Mouse (Mus musculus): Measurements from ENCODE around the gene Bcl11a. TPM values are rescaled to one million over a fixed set of nuclear protein-coding genes. Genes with fewer than 3 reads are reported as not detected.
A peak's percentile ranks its signal among the peaks of the same experiment; 100 is the strongest.

Bcl11a gene
- total and polyA plus RNA-seq, 3 experiments = 37.0 to 112 (median 83.8) TPM

- Histone ChIP-seq H3K27ac (ENCODE audit: control insufficient read depth, low read depth, low read length) (no peak overlapping the region), H3K79me2 (ENCODE audit: control insufficient read depth, insufficient read depth, low read length, poor library complexity) (peaks cover 86% of the 10 kb centered on the region), H3K36me3 (ENCODE audit: control insufficient read depth in 1 of 2, insufficient read depth in 2 of 2, low read length in 2 of 2) (peaks cover 67 to 74% of the 10 kb centered on the region in 2 experiments), H3K9me3 (replicated peaks; ENCODE audit: insufficient read depth, low read length) (no peaks in the 10 kb centered on the region), H3K4me1 (ENCODE audit: control insufficient read depth in 1 of 2, insufficient read depth in 2 of 2, low read length in 2 of 2) (peaks cover 12 to 19% of the 10 kb centered on the region in 2 experiments), H3K4me3 (ENCODE audit: control insufficient read depth in 1 of 2, insufficient read depth in 1 of 2, low read depth in 2 of 2, low read length in 2 of 2) (no peak overlapping the region), H3K27me3 (ENCODE audit: control insufficient read depth in 1 of 2, insufficient read depth in 2 of 2, low read length in 2 of 2) (no peaks in the 10 kb centered on the region), H3K9ac (ENCODE audit: control insufficient read depth, low read depth, low read length, poor library complexity, severe bottlenecking) (no peak overlapping the region)
- DNase-seq (ENCODE audit: low read depth, low spot score) = peak; percentile 27
- TF ChIP-seq HCFC1 (IDR thresholded peaks at IDR 0.05; ENCODE audit: low read depth, low read length) = no peak
- TF ChIP-seq GATA1 (IDR thresholded peaks at IDR 0.05; ENCODE audit: low read depth, low read length) = peak; percentile 52; the same call in 1 of the 2 replicates
- no peak for TF ChIP-seq MXI1 (IDR thresholded peaks at IDR 0.05; ENCODE audit: low read depth, low read length)
- TF ChIP-seq POLR2A (IDR thresholded peaks at IDR 0.05; ENCODE audit: control insufficient read depth in 1 of 2, insufficient read depth in 1 of 2, low read depth in 1 of 2, low read length in 2 of 2, poor library complexity in 1 of 2) = 0 out of 4 replicates have a peak, but pooled peaks of 1 of the 2 experiments have one; percentile 32
Measured at GRCm38 (mm10) chr11:24090443-24090842, 12.6 kb downstream of the Bcl11a start.

- Histone ChIP-seq H3K4me3 (ENCODE audit: control insufficient read depth in 1 of 2, insufficient read depth in 1 of 2, low read depth in 2 of 2, low read length in 2 of 2) (no peak overlapping the region), H3K9ac (ENCODE audit: control insufficient read depth, low read depth, low read length, poor library complexity, severe bottlenecking) (no peak overlapping the region), H3K36me3 (ENCODE audit: control insufficient read depth in 1 of 2, insufficient read depth in 2 of 2, low read length in 2 of 2) (peaks cover 60 to 73% of the 10 kb centered on the region in 2 experiments), H3K4me1 (ENCODE audit: control insufficient read depth in 1 of 2, insufficient read depth in 2 of 2, low read length in 2 of 2) (peaks cover 14 to 15% of the 10 kb centered on the region in 2 experiments; a peak in 3 of 4 replicates), H3K27ac (ENCODE audit: control insufficient read depth, low read depth, low read length) (no peak overlapping the region), H3K79me2 (ENCODE audit: control insufficient read depth, insufficient read depth, low read length, poor library complexity) (peaks cover 84% of the 10 kb centered on the region), H3K27me3 (ENCODE audit: control insufficient read depth in 1 of 2, insufficient read depth in 2 of 2, low read length in 2 of 2) (no peaks in the 10 kb centered on the region), H3K9me3 (replicated peaks; ENCODE audit: insufficient read depth, low read length) (no peaks in the 10 kb centered on the region)
- TF ChIP-seq POLR2AphosphoS5 (IDR thresholded peaks at IDR 0.05; ENCODE audit: borderline replicate concordance, low read depth, low read length) (0 out of 2 replicates have a peak, but pooled peaks have one; percentile 16), CHD1 (IDR thresholded peaks at IDR 0.05; ENCODE audit: low read depth, low read length) (no peak), POLR2AphosphoS2 (IDR thresholded peaks at IDR 0.05; ENCODE audit: low read length) (0 out of 2 replicates have a peak, but pooled peaks have one; percentile 24)
- DNase-seq (ENCODE audit: low read depth, low spot score) = no peak
Measured at GRCm38 (mm10) chr11:24091393-24092080, 13.7 kb downstream of the Bcl11a start.

- Histone ChIP-seq H3K9ac (ENCODE audit: control insufficient read depth, low read depth, low read length, poor library complexity, severe bottlenecking) (no peak overlapping the region; the same call in 1 of the 2 replicates), H3K79me2 (ENCODE audit: control insufficient read depth, insufficient read depth, low read length, poor library complexity) (peaks cover 85% of the 10 kb centered on the region), H3K9me3 (replicated peaks; ENCODE audit: insufficient read depth, low read length) (no peaks in the 10 kb centered on the region), H3K36me3 (ENCODE audit: control insufficient read depth in 1 of 2, insufficient read depth in 2 of 2, low read length in 2 of 2) (peaks cover 59 to 74% of the 10 kb centered on the region in 2 experiments), H3K27ac (ENCODE audit: control insufficient read depth, low read depth, low read length) (peak overlapping the region; percentile 23; the same call in 1 of the 2 replicates), H3K27me3 (ENCODE audit: control insufficient read depth in 1 of 2, insufficient read depth in 2 of 2, low read length in 2 of 2) (no peaks in the 10 kb centered on the region), H3K4me3 (ENCODE audit: control insufficient read depth in 1 of 2, insufficient read depth in 1 of 2, low read depth in 2 of 2, low read length in 2 of 2) (no peak overlapping the region), H3K4me1 (ENCODE audit: control insufficient read depth in 1 of 2, insufficient read depth in 2 of 2, low read length in 2 of 2) (peaks cover 21 to 23% of the 10 kb centered on the region in 2 experiments)
- TF ChIP-seq ETS1 (IDR thresholded peaks at IDR 0.05; ENCODE audit: low read depth, low read length) (no peak), SIN3A (IDR thresholded peaks at IDR 0.05; ENCODE audit: low read length) (0 out of 2 replicates have a peak, but pooled peaks have one; percentile 8), CTCF (IDR thresholded peaks at IDR 0.05 in 2 of 3, conservative IDR thresholded peaks at IDR 0.05 in 1 of 3; ENCODE audit: control insufficient read depth in 1 of 3, insufficient read depth in 1 of 3, low read depth in 2 of 3, low read length in 3 of 3, poor library complexity in 1 of 3, severe bottlenecking in 1 of 3) (no peak), MYC (IDR thresholded peaks at IDR 0.05; ENCODE audit: low read depth, low read length) (no peak)
- DNase-seq (ENCODE audit: low read depth, low spot score) = no peak
Measured at GRCm38 (mm10) chr11:24092618-24093017, 14.8 kb downstream of the Bcl11a start.

All from MEL (cell line).